Mouse (Mus musculus) heart, adult 18-20 months (tissue): ENCODE measurements at regions not wholly inside any gene's neighbourhood (a gene's known extent, or its start where the extent isn't known, plus 50 kb on each side); places are given as distances from the start of the nearest gene placed in this dataset.
"Not testable (repeated sequence)": the region's sequence is repeated elsewhere in the genome, so short reads cannot be mapped to it uniquely, and the experiment has no call there.

ENCODE experiments used
- DNase-seq, 2 experiments: peaks; one replicate each; pipeline ENCODE4 v3.0.0; 2021 to 2022; ENCODE audit warnings: mixed read lengths in 1 of 2

DNA sequence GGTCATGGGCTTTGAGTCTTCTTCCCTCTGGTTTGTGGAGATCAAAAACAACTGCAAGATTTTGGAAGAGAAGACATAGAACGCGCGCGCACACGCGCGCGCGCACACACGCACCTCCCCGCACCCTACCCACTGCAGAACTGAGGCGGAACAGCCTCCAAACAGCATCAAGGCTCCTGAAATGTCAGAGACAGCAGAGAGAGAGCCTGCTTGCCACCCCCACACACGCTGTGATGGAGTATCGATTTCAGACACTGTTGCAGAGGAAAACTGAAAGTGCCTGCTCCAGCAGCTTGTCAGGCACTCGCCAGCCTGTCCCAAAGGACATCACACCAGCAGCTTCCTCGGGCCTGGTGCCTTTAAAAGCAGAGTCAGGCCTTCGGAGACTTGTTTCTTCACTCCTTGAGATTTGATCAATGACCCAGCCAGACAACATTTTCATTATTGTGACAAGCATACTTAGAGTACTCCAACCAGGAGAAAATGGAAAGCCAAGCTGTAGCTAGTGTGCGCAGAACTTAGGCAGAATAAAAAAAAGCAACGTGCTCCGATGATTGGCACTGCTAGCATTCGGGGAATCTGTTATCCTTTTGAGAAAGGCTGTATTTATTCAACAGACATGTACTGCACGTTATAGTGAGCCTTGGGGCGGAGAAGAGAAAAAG, 342.9 kb upstream of the Rgma start:
- no peak for DNase-seq

DNA sequence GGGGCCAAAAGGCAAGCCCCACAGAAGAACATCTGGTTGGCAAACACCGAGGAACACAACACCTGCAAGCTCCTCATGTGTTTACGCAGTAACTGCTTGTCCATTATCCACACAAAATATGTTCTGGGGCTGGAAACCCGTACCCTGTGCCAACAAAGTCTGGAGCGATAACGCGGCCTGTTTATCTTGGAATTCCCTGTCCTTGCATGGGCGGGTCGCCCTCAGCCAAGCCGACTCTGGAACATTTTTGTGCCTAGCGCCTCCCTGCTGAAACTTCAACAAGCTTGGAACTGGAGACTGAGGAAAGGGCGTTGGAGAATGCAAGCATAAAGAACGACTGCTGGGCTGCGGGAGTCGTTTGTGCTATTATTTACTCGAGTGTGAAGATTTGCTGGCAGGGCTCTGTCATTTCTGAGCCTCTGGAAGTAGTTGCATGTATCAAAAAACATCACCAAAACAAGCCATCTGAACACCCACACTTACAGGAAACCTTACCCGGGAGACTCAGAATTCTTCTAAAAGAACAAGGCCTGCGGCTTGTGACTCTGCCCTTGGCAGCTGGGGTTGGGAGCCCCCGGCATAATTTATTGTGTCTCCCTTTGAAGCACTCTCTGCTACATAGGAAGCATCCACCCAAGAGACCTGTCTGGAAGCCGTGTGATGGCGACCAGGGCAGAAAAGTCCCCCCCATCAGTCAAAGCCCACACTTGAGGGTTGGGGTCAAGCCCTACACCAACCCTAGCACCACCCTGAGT, 338.3 kb upstream of the Rgma start:
- DNase-seq, result peak; percentile 89 to 94

DNA sequence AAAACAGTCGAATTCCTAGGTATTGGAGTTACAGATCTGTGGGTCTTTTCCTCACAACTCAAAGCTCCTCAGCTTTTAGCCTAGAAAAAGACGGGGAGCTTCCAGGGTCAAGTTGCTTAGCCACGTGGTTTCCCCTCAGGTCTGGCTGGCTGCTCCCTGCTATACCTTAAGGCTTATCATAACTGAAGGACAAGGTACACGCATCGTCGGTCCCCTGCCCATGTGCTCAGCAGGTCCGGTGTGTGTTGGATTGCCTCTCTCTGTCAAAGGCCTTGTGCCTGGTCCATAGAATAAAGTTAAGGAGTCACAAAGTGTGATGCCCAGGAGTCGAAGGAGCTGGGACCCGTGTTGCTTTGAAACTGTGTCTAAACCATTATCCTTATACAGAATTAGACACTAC, 337.7 kb upstream of the Rgma start:
- DNase-seq, result no peak

DNA sequence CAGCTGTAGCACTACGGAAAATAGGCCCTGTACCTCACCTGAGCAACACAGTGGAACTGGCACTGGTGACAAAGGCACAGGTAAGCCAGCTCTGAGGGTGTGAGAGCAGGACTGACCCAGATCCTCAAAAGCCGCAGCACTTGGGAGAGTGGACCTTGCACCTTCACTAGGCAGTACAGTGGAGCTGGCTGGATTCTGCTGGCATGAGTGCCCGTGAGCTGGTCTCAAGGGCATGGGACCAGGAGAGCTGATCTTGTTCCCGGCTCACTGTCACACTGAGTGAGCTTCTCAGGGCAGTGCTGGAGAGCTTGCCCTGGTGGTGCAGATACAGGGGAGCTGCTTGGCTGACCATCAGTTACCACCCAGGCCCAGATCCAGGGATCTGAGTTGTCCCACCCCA, 335.4 kb upstream of the Rgma start:
- peak in 1 of 2 experiments; percentile 37 for DNase-seq

DNA sequence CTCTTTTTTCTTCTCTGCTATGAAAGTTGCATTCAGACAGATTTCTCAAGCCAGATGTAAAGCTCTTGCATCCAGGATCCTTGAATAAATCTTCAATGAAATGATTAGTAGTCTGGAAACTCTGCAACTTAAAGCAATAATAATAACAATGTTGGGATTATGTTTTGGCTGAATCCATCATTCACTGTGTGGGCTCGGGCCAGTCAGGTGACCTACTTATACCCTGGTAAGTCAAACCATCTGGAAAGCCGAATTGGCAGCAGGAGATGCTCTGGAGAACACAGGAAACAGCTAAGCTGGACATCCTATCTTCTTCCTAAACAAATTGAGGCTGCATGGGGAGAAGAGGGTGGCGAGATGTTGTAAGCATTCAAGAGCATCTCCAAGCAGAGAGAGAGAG, 331.0 kb upstream of the Rgma start:
- no peak for DNase-seq

DNA sequence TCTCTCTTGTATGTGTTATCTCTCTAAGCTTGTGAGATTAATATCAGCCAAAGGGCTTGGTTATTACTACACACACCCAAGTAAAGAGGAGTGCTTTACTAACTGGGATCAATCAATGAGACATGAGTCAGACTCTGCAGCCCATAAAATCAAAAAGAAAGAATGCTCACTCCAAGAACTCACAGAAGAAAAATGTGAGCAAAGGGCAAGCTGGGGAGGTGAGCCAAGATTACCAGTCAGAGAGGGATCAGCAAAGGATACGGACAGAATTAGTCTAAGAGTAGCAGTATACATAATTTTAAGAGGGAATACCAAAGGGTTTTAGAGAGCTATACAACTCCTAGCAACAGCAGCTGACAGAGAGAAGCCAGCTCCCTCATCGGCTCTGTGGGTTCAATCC, 319.4 kb upstream of the Rgma start:
- no peak for DNase-seq

DNA sequence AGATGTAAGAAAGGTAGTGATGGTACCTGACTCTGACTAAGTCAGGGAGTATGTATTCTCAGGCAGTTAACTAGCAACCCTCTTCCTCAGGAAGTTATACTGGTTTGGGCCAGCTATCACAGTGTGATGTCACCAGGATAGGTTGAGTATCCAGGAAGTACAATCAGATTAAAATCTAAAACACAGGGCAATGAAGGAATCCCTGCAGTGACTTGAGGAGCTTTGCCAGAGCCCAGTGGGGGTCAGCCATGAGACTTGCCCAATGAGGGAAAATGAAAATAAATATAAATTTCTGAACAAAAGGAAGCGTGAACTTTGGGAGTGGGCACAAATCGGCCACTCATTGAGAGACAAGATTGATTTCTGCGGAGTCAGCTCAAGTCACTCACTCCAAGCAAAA, 311.8 kb upstream of the Rgma start:
- no peak for DNase-seq

DNA sequence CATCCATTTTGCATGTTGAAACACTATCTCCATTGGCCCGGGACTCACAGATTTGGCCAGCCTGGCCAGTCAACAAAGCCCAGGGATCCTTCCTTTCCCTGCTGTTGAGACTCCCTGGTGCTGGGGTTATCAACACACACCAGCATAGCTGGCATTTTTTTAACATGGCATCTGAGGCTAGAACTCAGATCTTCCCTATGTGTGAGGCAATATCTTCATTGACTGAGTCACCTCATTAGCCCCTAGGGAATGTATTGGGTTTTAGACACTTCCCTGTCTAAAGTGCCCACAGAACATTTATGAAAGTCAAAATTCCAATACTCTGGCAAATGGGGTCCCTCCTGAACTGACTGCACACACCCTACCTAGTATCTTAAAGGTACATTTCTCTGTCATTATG, 306.8 kb upstream of the Rgma start:
- DNase-seq, result no peak

DNA sequence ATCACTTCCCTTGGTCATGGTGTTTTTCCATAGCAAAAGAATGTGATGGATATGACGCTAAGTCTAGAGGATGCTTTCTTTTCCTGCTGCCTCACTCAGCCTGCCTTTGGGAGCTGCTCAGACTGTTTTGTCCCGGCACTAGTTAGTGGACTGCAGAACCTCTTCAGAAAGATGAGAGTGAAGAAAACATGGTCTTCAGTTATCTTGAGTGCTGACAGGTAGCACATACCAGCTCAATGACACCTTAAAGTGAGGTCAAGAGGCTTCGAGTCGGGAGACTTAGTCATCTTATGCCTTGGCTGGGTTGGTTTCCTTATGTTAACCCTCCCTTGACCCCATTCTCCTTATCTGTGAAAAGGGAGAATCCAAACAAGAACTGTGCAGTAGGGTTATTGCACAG, 306.0 kb upstream of the Rgma start:
- DNase-seq, result peak; percentile 15 to 27

DNA sequence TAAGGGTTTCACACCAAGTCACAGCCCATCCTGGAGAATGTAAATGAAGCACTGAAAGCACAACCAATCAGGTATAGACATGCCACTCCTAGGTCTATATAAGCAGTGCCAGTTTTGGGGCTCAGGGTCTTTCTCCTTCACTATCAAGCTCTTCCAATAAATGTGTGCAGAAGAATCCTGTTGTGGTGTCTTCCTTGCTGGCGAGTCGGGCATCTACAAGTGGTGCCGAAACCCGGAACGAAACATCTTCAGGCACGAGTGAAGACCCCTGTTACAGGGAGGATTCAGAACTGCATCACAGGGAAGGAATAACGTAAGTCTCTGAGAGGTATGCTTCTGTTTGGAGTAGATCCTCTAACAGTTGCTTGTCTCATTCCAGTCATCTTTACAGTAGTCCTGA, 299.9 kb upstream of the Rgma start:
- not testable (repeated sequence) for DNase-seq

DNA sequence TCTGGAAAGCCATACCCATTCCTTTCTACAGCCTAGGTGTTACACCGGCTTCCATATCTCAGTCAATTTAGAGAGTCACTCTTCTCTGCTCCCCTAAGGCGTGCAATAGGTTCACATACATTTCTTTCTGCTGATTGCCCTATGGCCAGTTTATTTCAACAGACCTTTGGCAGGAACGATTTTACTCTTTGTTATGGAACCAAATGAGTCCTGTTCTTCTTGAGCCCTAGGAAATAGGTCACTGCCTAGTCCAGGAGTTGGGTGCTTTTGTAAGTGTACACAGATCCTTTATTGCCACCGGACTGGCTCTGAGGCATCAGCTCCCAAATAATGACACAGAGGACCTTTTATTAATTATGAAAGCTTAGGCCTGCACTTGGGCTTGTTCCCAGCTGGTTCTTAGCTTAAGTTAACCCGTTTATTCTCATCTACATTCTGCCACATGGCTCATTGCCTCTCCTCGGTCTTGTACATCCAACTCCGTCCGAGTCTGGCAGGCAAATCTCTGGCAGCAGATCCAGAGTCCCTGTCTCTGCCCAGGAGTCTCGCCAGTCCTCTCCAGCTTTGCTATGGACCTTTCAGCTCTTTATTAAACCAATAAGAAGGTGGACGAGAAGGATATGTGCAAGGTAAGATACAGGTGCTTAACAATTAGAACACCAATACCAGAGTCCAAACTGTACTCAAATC, 287.7 kb upstream of the Rgma start:
- DNase-seq, result no peak

DNA sequence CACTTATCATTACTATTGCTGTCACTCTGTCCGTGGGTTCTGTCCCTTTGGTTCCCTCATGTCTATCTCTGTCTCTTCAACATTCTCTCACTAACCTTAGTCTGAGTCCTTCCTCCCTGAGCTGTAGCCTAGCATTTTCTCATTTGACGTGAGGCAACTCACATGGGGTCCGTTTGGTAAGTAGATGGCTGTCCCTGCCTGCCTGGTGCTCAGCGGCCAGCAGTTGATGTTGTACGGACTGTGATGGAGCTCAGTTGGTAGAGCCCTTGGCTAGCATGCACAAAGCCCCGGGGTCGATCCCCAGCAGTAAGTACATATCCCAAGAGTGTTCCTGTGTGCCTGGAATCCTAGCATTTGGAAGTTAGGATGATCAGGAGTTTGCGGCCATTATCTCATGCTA, 287.0 kb upstream of the Rgma start:
- no peak for DNase-seq

DNA sequence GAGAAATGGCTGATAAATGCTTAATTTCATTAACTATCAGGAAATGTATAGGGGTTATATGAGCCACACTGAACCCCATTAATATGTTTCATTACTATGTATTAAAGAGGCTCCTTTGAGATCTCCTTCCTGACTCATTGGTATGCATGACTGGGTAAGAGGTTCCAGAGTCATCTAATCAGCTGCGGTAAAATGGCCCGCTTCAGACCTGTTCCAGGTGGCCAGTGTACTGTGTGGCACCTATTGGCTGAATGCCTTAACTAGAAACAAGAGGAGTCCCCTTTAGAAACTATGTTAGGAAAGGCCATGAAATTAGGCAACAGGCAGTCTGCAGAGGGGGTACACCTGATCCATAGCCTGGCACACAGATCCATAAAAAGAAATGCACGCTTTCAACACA, 283.6 kb upstream of the Rgma start:
- no peak for DNase-seq

DNA sequence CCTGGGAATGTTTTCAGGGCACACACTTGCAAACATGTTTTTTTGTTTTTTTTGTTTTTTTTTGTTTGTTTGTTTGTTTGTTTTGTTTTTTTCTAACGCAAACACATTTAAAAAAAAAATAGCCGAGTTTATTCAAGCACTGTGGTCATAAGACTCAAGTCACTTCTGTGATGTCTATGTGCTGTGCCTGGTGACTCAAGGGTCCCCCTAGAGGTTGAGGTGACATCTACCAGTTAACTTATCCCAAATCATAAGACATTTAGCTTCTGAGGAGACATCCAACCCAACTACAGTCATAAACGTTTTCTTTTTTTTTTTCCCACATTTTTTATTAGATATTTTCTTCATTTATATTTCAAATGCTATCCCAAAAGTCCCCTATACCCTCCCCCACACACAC, 281.2 kb upstream of the Rgma start:
- DNase-seq, result peak; percentile 37 to 45

DNA sequence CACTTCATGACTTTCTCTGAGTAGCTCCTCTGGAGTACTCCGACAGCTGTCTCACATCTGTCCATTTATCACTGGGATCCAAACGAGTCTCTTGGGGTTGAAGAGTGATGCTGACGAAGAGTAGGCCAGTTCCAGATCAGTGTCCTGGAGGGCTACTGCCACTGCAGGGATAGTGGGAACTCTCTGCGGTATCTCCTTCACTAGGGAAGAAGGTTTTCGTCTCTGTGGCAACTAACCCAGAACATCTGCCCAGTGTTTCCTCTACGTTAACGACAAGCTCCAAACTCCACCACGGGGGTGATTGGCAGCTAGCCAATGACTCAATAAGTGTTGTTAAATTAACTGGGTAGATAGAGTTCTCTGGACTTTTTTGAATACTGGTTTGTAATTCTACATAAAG, 256.4 kb upstream of the Rgma start:
- peak; percentile 84 to 88 for DNase-seq

DNA sequence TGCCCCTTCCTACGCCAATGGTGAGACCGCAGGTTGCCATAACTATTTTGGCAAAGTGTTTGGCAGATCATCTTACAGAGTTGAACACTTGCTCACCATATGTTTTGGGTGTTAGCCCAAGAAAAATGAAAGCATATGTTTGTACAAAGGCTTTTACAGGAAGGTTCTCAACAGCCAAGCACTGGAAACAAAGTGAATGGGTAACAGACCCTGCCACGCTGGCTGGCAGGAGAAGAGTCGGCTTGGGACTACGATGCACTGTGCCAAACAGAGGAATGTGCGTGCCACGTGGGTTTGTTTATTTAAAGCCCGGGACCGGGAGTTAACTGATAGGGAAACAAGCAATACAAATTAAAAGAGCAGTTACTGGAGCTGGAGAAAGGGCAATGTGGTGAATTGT, 255.0 kb upstream of the Rgma start:
- DNase-seq, result peak; percentile 37 to 51

DNA sequence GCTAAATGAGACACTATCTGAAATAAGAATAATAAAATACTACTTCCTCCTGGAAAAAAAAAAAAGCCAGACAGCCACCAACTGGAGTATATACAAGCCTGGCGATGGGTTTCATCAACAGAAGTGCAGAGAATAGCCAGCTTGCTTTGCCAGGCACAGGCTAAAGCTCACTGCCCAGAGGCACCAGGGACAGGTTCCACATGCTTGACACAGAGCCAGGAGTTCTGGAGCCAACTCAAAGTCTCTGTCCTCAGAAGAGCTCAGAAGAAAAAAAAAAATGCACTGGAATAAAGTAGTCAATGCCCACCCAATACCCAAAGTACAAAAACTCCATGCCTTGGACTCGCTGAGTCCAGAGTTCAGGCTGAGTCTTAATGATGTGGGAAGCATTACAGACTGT, 250.3 kb upstream of the Rgma start:
- DNase-seq, result peak; percentile 11 to 28

DNA sequence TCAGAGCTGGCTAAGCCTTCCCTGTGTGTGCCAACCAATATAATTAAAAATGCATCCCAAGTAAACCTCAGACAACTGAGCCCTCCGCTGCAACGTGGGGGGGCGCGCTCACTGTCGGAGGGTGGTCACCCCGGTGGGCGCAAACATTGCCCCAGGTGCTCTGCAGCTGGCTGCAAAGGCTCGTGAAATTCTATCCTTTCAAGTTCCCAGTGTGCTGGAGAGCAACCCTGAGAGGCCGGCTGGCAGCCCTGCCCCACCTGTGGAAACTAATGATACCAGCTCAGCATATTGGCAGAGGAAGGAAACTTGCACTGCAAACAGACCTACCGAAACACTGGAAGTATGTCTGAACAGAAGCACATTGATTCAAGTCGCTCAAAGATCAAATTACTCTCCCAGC, 249.4 kb upstream of the Rgma start:
- no peak for DNase-seq

DNA sequence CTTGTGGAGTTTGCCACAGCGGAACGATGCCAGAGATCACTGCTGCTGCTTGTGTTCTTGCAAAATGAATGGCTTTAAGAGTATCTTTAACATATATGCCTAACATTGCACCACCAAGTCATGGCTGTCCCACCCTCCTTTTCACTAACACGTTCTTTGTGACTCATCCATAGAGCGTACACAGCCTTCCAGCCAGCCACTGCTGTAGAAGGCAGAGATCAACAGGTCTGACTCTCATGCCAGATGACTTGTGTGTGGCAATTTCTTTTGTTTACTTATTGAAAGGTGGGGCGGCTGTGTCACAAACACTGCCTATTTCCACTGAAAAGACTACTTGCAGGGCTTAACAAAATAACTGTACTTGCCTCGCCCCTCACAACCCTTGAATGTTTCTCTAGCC, 239.5 kb upstream of the Rgma start:
- DNase-seq, result no peak

DNA sequence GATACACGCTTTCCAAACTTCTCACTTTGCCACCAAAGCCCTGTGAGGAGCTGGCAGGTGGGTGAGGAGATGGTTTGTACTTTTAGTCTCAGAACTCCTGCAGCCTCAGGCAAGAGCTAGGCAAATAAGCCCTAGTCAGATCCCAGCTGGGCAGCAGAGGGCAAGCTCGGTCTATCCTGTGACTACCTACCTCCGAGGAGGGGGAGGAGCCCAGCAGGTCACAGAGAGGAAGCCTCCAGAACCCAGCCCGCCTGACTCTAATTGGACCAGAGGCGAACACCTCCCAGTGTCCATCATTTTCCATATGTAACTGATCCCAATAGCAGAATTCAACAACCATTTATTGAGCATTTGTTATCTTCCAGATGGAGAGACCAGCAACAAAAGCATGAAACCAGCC, 237.0 kb upstream of the Rgma start:
- DNase-seq, result peak; percentile 8 to 13

DNA sequence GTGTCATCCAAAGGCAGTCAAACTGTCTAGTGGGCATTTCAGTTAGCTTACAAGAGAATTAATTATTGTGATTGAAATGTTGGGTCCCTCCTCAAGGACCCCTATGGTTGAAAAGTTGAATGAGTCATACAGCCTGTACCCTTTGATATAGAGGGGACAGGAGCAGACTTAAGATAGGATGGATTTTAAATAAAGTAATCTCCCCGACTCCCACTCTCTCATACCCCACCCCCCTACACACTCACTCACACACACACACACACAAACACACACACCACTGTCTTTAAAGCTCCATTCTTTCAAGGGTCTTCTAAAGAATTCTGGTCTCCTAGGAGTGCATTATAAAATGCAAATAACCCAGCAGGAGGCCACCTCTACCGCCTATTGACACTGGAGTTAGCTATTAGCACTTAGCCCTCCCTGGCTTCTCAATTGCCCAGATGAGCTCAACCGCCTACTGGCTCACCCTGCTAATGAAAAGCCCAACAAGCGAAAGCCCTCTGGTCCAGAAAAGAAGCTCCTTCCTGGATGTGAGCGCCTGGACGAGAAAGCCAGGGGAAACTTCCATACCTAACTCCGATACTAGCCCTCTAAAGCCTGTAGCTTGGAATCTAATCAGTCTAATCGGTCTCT, 236.3 kb upstream of the Rgma start:
- no peak for DNase-seq

DNA sequence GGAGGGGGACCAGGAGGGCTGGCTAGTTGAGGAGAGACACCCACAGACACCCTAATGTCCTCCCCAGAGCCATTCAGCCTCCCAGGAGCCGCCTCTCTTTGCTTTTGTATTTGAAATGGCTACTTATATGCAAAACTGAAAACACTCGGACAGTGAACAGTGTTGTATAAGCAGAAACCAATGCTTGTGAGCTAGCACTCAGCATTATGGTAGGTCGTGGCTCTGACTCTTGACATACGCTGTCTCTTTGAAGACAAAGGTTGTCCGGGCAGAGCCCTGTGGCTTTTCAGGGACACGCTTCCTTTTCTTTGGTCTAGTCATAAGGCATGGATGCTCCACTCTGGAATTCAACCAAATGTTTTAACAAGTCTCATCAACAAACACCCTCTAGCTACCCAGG, 235.4 kb upstream of the Rgma start:
- no peak for DNase-seq

DNA sequence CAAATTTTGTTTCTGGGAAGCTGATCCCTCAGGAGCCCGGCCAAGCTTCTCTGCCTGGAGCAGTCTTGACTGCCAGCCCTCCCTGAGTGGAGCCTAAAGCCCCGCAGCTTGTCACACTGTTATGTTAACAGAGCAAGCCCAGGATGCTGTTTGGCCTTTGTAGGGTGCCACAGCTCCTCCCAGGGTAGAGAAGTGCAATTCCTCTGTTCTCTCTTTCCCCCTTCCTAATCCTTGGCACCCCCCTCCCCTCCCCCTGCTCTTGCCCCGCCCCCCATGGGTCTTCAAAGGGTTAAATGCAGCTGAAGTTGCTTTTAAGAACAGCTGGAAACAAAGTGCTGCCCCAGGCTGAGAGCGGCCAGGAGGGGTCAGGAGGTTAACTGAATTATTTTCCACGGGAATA, 234.1 kb upstream of the Rgma start:
- DNase-seq, result no peak
